Mouse (Mus musculus) E14TG2a.4 (cell line): ENCODE results near the gene Zfp112.
"Not testable (repeated sequence)": the region's sequence is repeated elsewhere in the genome, so short reads cannot be mapped to it uniquely, and the experiment has no call there.

Experiments used
- CTCF ChIP-seq: conservative IDR thresholded peaks from 2 replicates; pipeline ENCODE4 v1.5.1; 2014; ENCODE audit warnings: low read length
- POU5F1 ChIP-seq: IDR thresholded peaks from 2 replicates; pipeline ENCODE4 v1.6.1; 2014; ENCODE audit warnings: low read length, borderline replicate concordance

- TF ChIP-seq CTCF, POU5F1: not testable (repeated sequence)
These were observed 37.7 kb upstream of the Zfp112 start for GRCm38 (mm10) chr7:24074424-24074823.
